Mouse (Mus musculus) neural tube, embryonic 14.5 days (tissue): Measurements from ENCODE around the gene Hnrnpf. TPM values are rescaled to one million over a fixed set of nuclear protein-coding genes. Genes with fewer than 3 reads are reported as not detected.

ENCODE experiments used
- ATAC-seq: fragments of 200-750 bp; cut with Nextera tagmentation; 2 replicates; pipeline ENCODE4 v1.8.0; 2017; ENCODE audit warnings: low read depth, mild to moderate bottlenecking, moderate TSS enrichment, moderate library complexity
- H3K27ac ChIP-seq: fragments of 300-500 bp; sonication (generic); 2 replicates; pipeline ENCODE4 v1.5.1; 2014; ENCODE audit warnings: low read depth, mild to moderate bottlenecking, control low read depth, low read length, moderate library complexity, mixed read lengths
- H3K27me3 ChIP-seq: fragments of 300-500 bp; sonication (generic); 2 replicates; pipeline ENCODE4 v1.6.1; 2014; ENCODE audit warnings: low read length; ENCODE audit not compliant: control insufficient read depth, insufficient read depth
- H3K36me3 ChIP-seq: fragments of 300-500 bp; sonication (generic); 2 replicates; pipeline ENCODE4 v1.6.1; 2014; ENCODE audit warnings: low read length, mixed read lengths; ENCODE audit not compliant: control insufficient read depth, insufficient read depth
- H3K4me1 ChIP-seq: fragments of 300-500 bp; sonication (generic); 2 replicates; pipeline ENCODE4 v1.6.1; 2014; ENCODE audit warnings: low read length; ENCODE audit not compliant: control insufficient read depth, insufficient read depth
- H3K4me2 ChIP-seq: fragments of 300-500 bp; sonication (generic); 2 replicates; pipeline ENCODE4 v1.6.1; 2014; ENCODE audit warnings: mild to moderate bottlenecking, low read depth, low read length, control low read depth
- H3K4me3 ChIP-seq: fragments of 300-500 bp; sonication (generic); 2 replicates; pipeline ENCODE4 v1.5.1; 2014; ENCODE audit warnings: low read depth, low read length, control low read depth, mixed read lengths
- H3K9ac ChIP-seq: fragments of 300-500 bp; sonication (generic); replicated peaks from 2 replicates; pipeline ENCODE4 v1.6.1; 2014; ENCODE audit warnings: low read depth, mild to moderate bottlenecking, control low read depth, low read length, mixed read lengths
- H3K9me3 ChIP-seq: fragments of 300-500 bp; sonication (generic); 2 replicates; pipeline ENCODE4 v1.6.1; 2016; ENCODE audit warnings: low read length; ENCODE audit not compliant: control insufficient read depth
- WGBS: fragments of 180-500 bp; shearing (Covaris S2); extraction: QIAGEN DNeasy Blood & Tissue Kit; methylation state at CpG from one replicate; pipeline ENCODE4 v1.1.7; 2014; 5-methylcytosine and 5-hydroxymethylcytosine counted together
- polyA plus RNA-seq: library from polyadenylated mRNA; unstranded; fragments of >200 nt; fragmentation: Nextera tagmentation; extraction: Ambion mirVana; gene quantifications from 2 replicates; pipeline ENCODE4 v1.2.1, GENCODE M21; 2014

Gene Hnrnpf
- polyA plus RNA-seq, 1 experiment from 2014 or later: 187 TPM

DNA sequence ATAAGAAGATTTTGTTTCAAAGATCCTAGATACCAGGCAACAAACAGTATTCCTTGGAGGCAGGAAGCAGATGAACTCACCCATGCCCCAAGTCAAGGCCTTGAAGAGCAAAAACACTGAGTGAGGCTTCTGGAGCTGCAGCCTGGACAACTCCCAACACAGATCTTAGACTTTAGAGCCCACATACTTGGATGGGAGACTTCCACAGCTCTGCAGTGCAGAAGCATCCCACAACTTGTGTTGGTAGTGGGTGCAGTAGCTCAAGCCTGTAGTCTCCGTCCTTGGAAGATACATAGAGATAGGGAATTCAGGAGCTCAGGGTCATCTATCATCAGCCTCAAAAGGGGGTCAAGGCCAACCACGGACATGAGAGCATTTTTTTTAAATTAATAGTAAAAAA is 14.2 kb upstream of the Hnrnpf start:
- no peaks in the 10 kb centered on the region for H3K36me3 ChIP-seq
- 89% methylated on average over 2 of the region's 2 CpGs for WGBS
- no peak overlapping the region for H3K4me3 ChIP-seq
- no peak overlapping the region for H3K27ac ChIP-seq
- H3K4me1 ChIP-seq: no peaks in the 10 kb centered on the region
- H3K4me2 ChIP-seq: no peak overlapping the region
- ATAC-seq: no peak
- no peak overlapping the region for H3K9ac ChIP-seq
- no peaks in the 10 kb centered on the region for H3K9me3 ChIP-seq
- no peaks in the 10 kb centered on the region for H3K27me3 ChIP-seq

DNA sequence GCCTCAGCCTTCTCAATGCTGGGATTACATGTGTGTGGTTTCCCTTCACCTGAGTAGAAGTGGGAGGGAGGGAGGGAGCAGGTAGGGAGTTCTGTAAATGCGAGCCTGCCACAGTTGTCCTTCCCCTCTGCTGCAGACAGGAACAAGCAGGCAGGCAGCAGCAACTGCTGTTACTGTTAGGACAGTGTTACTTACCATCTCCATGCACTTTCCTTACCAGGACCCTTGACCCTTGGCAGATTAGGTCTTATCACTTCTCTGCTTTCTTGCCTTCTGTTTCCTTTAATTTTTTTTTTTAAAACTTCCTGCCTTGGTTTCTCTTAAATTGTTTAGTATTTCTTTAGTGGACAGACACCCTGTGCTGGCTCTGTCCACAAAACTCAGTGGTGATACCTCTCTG is 12.1 kb upstream of the Hnrnpf start:
- Histone ChIP-seq H3K36me3 (no peaks in the 10 kb centered on the region), H3K9ac (no peak overlapping the region), H3K4me3 (no peak overlapping the region), H3K9me3 (no peaks in the 10 kb centered on the region), H3K4me1 (no peaks in the 10 kb centered on the region), H3K4me2 (no peak overlapping the region), H3K27me3 (no peaks in the 10 kb centered on the region), H3K27ac (no peak overlapping the region)
- ATAC-seq: no peak
- WGBS: 58% methylated on average over 1 of the region's 1 CpGs

GRCm38 (mm10) chr6:117888642-117889096 is 11.5 kb upstream of the Hnrnpf start:
- Histone ChIP-seq H3K9me3 (no peaks in the 10 kb centered on the region), H3K27me3 (no peaks in the 10 kb centered on the region), H3K4me1 (no peaks in the 10 kb centered on the region), H3K4me3 (no peak overlapping the region), H3K9ac (no peak overlapping the region), H3K4me2 (no peak overlapping the region), H3K36me3 (no peaks in the 10 kb centered on the region), H3K27ac (no peak overlapping the region)
- WGBS: 81% methylated on average over 2 of the region's 2 CpGs
- ATAC-seq: no peak

DNA sequence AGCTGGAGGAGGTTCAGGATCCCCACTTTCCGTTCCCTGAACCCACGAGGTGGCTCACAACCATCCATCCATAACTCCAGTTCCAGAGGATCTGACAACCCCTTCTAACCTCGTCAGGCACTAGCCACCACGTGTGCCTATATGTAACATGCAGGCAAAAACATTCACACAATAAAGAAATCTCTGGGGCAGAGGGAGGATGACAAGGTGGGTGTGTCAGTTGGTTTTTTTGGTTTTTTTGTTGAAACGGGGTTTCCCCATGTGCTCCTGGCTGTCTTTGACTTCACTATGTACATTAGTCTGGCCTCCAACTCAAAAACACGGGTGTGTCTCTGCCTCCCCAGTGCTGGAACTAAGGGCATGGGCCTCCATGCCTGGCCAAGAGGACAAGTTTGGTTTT is 9.9 kb upstream of the Hnrnpf start:
- no peak overlapping the region for H3K27ac ChIP-seq
- H3K4me3 ChIP-seq: no peak overlapping the region
- no peaks in the 10 kb centered on the region for H3K4me1 ChIP-seq
- WGBS: 85% methylated on average over 6 of the region's 6 CpGs
- H3K9ac ChIP-seq: no peak overlapping the region
- H3K9me3 ChIP-seq: no peaks in the 10 kb centered on the region
- no peak for ATAC-seq
- no peaks in the 10 kb centered on the region for H3K36me3 ChIP-seq
- H3K4me2 ChIP-seq: no peak overlapping the region
- no peaks in the 10 kb centered on the region for H3K27me3 ChIP-seq

GRCm38 (mm10) chr6:117891369-117892160 is 8.6 kb upstream of the Hnrnpf start:
- ATAC-seq: no peak
- Histone ChIP-seq H3K4me1 (no peaks in the 10 kb centered on the region), H3K36me3 (no peaks in the 10 kb centered on the region), H3K9ac (no peak overlapping the region), H3K9me3 (no peaks in the 10 kb centered on the region), H3K4me2 (no peak overlapping the region), H3K27me3 (no peaks in the 10 kb centered on the region), H3K4me3 (no peak overlapping the region), H3K27ac (no peak overlapping the region)
- 65% methylated on average over 14 of the region's 14 CpGs for WGBS

DNA sequence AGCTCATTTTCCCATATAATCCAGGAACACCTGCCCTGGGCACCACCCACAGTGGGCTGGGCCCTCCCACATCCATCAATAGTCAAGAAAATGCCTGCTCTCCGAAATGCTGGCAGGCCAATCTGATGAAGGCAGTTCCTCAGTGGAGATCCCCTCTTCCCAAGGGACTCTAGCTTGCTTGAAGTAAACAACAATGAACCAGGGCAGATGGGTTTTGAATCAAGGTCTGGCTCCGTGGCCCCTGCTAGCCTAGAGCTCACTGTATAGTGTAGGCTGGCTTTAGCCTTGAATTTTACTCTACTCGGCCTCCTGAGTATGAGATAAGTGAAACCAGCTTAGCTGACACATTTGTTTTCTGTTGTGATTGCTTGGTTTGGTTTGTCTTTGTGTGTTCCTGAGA is 7.7 kb upstream of the Hnrnpf start:
- H3K4me2 ChIP-seq: no peak overlapping the region
- no peaks in the 10 kb centered on the region for H3K27me3 ChIP-seq
- no peaks in the 10 kb centered on the region for H3K36me3 ChIP-seq
- H3K27ac ChIP-seq: no peak overlapping the region
- no peaks in the 10 kb centered on the region for H3K9me3 ChIP-seq
- WGBS: 56% methylated on average over 3 of the region's 3 CpGs
- H3K4me3 ChIP-seq: no peak overlapping the region
- no peak overlapping the region for H3K9ac ChIP-seq
- ATAC-seq: no peak
- H3K4me1 ChIP-seq: no peaks in the 10 kb centered on the region

GRCm38 (mm10) chr6:117893435-117893834 is 6.7 kb upstream of the Hnrnpf start:
- Histone ChIP-seq H3K4me2 (no peak overlapping the region), H3K27me3 (no peaks in the 10 kb centered on the region), H3K27ac (no peak overlapping the region), H3K4me3 (no peak overlapping the region), H3K4me1 (no peaks in the 10 kb centered on the region), H3K36me3 (no peaks in the 10 kb centered on the region), H3K9ac (no peak overlapping the region), H3K9me3 (no peaks in the 10 kb centered on the region)
- 95% methylated on average over 2 of the region's 2 CpGs for WGBS
- ATAC-seq: no peak

DNA sequence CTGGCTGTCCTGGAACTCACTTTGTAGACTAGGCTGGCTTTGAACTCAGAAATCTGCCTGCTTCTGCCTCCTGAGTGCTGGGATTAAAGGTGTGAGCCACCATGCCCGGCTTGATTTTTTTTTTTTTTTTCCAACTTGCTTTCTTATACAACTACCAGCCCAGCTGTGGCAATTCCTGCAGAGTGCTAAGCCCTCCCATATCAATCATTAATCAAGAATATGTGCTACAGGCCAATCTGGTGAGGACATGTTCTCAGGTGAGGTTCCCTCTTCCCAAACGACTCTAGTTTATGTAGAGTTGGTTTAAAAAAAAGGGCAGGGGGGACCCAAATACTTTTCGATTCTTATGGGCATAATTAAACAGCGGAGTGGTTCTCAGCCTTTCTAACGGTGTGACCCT is 2.3 kb upstream of the Hnrnpf start:
- no peaks in the 10 kb centered on the region for H3K4me1 ChIP-seq

DNA sequence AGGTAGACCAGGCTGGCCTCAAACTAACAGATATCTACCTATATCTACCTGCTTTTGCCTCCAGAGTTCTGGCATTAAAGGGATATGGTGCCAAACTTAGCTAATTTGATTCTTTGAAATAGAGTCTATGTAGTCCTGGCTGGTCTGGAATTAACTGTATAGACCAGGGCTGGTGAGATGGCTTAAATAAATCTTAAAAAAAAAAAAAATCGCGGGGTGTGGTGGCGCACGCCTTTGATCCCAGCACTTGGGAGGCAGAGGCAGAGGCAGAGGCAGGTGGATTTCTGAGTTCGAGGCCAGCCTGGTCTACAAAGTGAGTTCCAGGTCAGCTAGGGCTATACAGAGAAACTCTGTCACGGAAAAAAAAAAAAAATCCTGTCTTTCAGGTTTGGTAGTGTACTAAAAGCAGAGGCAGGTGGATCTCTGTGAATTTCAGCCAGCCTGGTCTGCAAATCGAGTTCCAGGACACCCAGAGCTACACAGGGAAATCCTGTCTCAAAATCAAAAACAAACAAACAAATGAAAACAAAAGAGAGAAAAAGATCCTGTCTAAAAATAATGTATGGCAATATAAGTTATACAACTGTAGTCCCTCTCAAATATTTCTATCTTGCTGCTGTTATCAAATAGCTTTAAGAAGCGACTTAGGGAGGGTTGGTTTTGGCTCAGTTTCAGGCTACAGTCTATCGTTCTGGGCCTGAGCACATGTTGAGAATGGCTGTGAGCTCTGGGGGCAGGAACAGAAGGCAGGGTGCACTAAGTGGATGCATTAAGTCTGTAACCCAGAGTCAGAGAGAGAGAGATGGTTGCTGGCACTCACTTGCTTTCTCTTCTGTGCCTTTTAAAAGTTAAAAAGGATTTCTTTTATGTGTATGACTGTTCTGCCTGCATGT is 1.6 kb downstream of the Hnrnpf start:
- Histone ChIP-seq H3K36me3 (no peaks in the 10 kb centered on the region), H3K9me3 (no peaks in the 10 kb centered on the region), H3K27me3 (no peaks in the 10 kb centered on the region), H3K9ac (no peak overlapping the region), H3K4me1 (no peaks in the 10 kb centered on the region), H3K4me2 (no peak overlapping the region), H3K27ac (no peak overlapping the region), H3K4me3 (no peak overlapping the region)
- WGBS: 78% methylated on average over 9 of the region's 9 CpGs
- no peak for ATAC-seq

More for the DNA sequence above, 2.3 kb upstream of the Hnrnpf start:
- no peak for ATAC-seq
- 85% methylated on average over 5 of the region's 5 CpGs for WGBS
- no peaks in the 10 kb centered on the region for H3K9me3 ChIP-seq
- H3K4me3 ChIP-seq: no peak overlapping the region
- no peak overlapping the region for H3K27ac ChIP-seq
- no peaks in the 10 kb centered on the region for H3K36me3 ChIP-seq
- H3K27me3 ChIP-seq: no peaks in the 10 kb centered on the region
- H3K4me2 ChIP-seq: no peak overlapping the region
- no peak overlapping the region for H3K9ac ChIP-seq
